Mouse (Mus musculus): Measurements from ENCODE around the gene Sirt7.

GRCm38 (mm10) chr11:120648001-120648476 is 23.0 kb upstream of the Sirt7 start, which contains the start of gene Myadml2:
- TF ChIP-seq EP300 (optimal IDR thresholded peaks at IDR 0.05) (no peak), CTCF (IDR thresholded peaks at IDR 0.05; ENCODE audit: low read depth) (no peak)

Data from stomach, postnatal 0 days (tissue).